Mouse (Mus musculus) heart, adult 2 months (tissue): Measurements from ENCODE around the gene Olfr727.

ENCODE experiments used
- CTCF ChIP-seq: fragments of 200-600 bp; IDR thresholded peaks from 2 replicates; pipeline ENCODE4 v1.8.1; 2022; ENCODE audit warnings: antibody characterized with exemption, mild to moderate bottlenecking, moderate library complexity
- EP300 ChIP-seq: fragments of 200-500 bp; IDR thresholded peaks from 2 replicates; pipeline ENCODE4 v1.6.1; 2011; ENCODE audit warnings: low read depth, low read length, control low read depth; ENCODE audit not compliant: insufficient read depth
- POLR2A ChIP-seq: fragments of 200-500 bp; IDR thresholded peaks from 2 replicates; pipeline ENCODE4 v1.6.1; 2011; ENCODE audit warnings: mild to moderate bottlenecking, low read depth, low read length, control low read depth; ENCODE audit not compliant: insufficient read depth

DNA sequence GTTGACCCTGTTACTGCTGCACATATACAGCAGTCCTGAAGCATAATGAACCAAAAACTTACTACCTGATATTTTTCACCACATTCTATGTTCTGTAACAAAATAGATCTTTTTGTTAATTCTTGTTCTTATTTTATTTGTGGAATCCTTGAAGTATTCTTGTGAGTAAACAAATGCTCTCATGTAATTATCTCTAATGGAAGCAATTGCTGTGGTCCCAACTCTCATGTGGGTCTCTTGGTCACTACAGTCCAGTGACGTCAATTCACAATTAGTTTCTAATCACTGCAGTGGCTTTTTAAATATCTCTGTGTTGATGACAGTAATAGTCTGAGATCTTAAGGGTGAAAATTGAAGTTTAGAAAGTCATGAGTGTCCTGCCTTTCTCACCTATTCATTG, at the start of gene Olfr727:
- no peak for TF ChIP-seq CTCF
- no peak for TF ChIP-seq EP300
- TF ChIP-seq POLR2A, result no peak
